Comparison of ENCODE assay signal across 7 mouse cellular contexts in genomic region chr5:92506733-92507132, GRCm38 (mm10). TPM values are rescaled to one million over a fixed set of nuclear protein-coding genes. Genes with fewer than 3 reads are reported as not detected.
DNase-seq lines count a peak whose midpoint lies in the region; ATAC-seq and TF ChIP-seq lines count a peak whose summit lies in the region.

Gene Scarb2 (minus strand): TSS chr5:92506833.

- H3K79me3 ChIP-seq in C2C12 (ENCODE audit: low read depth), result peaks cover 2% of the 10 kb centered on the region

- no peak for TF ChIP-seq CTCF in C2C12 (IDR thresholded peaks at IDR 0.05; ENCODE audit: control insufficient read depth, insufficient read depth, insufficient read length)
- TF ChIP-seq CTCF in ES-Bruce4 (IDR thresholded peaks at IDR 0.05; ENCODE audit: low read depth, low read length), result no peak

- H3K9me3 ChIP-seq in ES-Bruce4 (replicated peaks; ENCODE audit: control insufficient read depth, insufficient read depth, low read length, poor library complexity, severe bottlenecking), result peaks cover 7% of the 10 kb centered on the region
- no peaks in the 10 kb centered on the region for H3K9me3 ChIP-seq in forebrain, embryonic 15.5 days
- H3K9me3 ChIP-seq in hindbrain, embryonic 13.5 days, result no peaks in the 10 kb centered on the region
- H3K9me3 ChIP-seq in liver, embryonic 16.5 days (replicated peaks; ENCODE audit: control insufficient read depth, low read length), result no peaks in the 10 kb centered on the region

- H3K4me2 ChIP-seq in forebrain, embryonic 15.5 days (replicated peaks), result peak within 1 kb of the TSS; percentile 64
- H3K4me2 ChIP-seq in hindbrain, embryonic 13.5 days, result peak within 1 kb of the TSS; percentile 75
- peak within 1 kb of the TSS; percentile 74 for H3K4me2 ChIP-seq in liver, embryonic 16.5 days (ENCODE audit: low read depth, low read length)

- H3K27ac ChIP-seq in ES-Bruce4 (ENCODE audit: insufficient read depth, low read length), result peak within 1 kb of the TSS; percentile 23; the same call in 1 of the 2 replicates
- peak within 1 kb of the TSS; percentile 99 for H3K27ac ChIP-seq in forebrain, embryonic 15.5 days (replicated peaks)
- peak within 1 kb of the TSS; percentile 99 for H3K27ac ChIP-seq in hindbrain, embryonic 13.5 days
- peak within 1 kb of the TSS; percentile 63 for H3K27ac ChIP-seq in liver, embryonic 16.5 days (ENCODE audit: low read length)

- H3K4me3 ChIP-seq in C2C12 (ENCODE audit: insufficient read depth, poor library complexity, severe bottlenecking) (no peak within 1 kb of the TSS), ES-Bruce4 (ENCODE audit: low read depth, low read length) (peak within 1 kb of the TSS; percentile 63)
- peak within 1 kb of the TSS; percentile 79 for H3K4me3 ChIP-seq in forebrain, embryonic 15.5 days
- peak within 1 kb of the TSS; percentile 86 for H3K4me3 ChIP-seq in hindbrain, embryonic 13.5 days
- H3K4me3 ChIP-seq in liver, embryonic 16.5 days (ENCODE audit: low read depth, low read length), result peak within 1 kb of the TSS; percentile 73

- H3K9ac ChIP-seq in ES-Bruce4 (ENCODE audit: low read depth, poor library complexity, severe bottlenecking), result peak within 1 kb of the TSS; percentile 73
- peak within 1 kb of the TSS; percentile 93 for H3K9ac ChIP-seq in forebrain, embryonic 15.5 days (replicated peaks)
- peak within 1 kb of the TSS; percentile 98 for H3K9ac ChIP-seq in hindbrain, embryonic 13.5 days
- H3K9ac ChIP-seq in liver, embryonic 16.5 days (ENCODE audit: low read depth, low read length), result peak within 1 kb of the TSS; percentile 42

- no peak for ATAC-seq in forebrain, embryonic 15.5 days (replicated peaks)
- ATAC-seq in hindbrain, embryonic 13.5 days (ENCODE audit: low FRiP score), result no peak
- no peak for ATAC-seq in liver, embryonic 16.5 days (ENCODE audit: low read depth)

- H3K36me3 ChIP-seq in C2C12 (ENCODE audit: control insufficient read depth, insufficient read depth), result no peaks in the 10 kb centered on the region
- H3K36me3 ChIP-seq in ES-Bruce4 (ENCODE audit: control insufficient read depth, insufficient read depth, low read length, poor library complexity, severe bottlenecking), result peaks cover 3% of the 10 kb centered on the region; the same call in 1 of the 2 replicates
- H3K36me3 ChIP-seq in forebrain, embryonic 15.5 days, result no peaks in the 10 kb centered on the region
- H3K36me3 ChIP-seq in hindbrain, embryonic 13.5 days, result no peaks in the 10 kb centered on the region
- H3K36me3 ChIP-seq in liver, embryonic 16.5 days (ENCODE audit: control insufficient read depth, insufficient read depth), result no peaks in the 10 kb centered on the region

- H3K27me3 ChIP-seq in C2C12 (ENCODE audit: control insufficient read depth, insufficient read depth, insufficient read length), result no peaks in the 10 kb centered on the region
- no peaks in the 10 kb centered on the region for H3K27me3 ChIP-seq in ES-Bruce4 (ENCODE audit: control insufficient read depth, insufficient read depth, low read length, poor library complexity, severe bottlenecking)
- H3K27me3 ChIP-seq in forebrain, embryonic 15.5 days, result no peaks in the 10 kb centered on the region
- no peaks in the 10 kb centered on the region for H3K27me3 ChIP-seq in hindbrain, embryonic 13.5 days
- H3K27me3 ChIP-seq in liver, embryonic 16.5 days (ENCODE audit: control insufficient read depth, insufficient read depth, low read depth, low read length), result no peaks in the 10 kb centered on the region

- H3ac ChIP-seq in C2C12 (ENCODE audit: control insufficient read depth, insufficient read length, low read depth), result peak within 1 kb of the TSS; percentile 7

- TF ChIP-seq POLR2A in ES-Bruce4 (IDR thresholded peaks at IDR 0.05; ENCODE audit: insufficient read depth, low read length), result no peak

- no peak for TF ChIP-seq EP300 in ES-Bruce4 (IDR thresholded peaks at IDR 0.05; ENCODE audit: insufficient read depth, low read depth, low read length)

- DNase-seq in urinary bladder, postnatal 14 days (ENCODE audit: low spot score), result no peak
- DNase-seq in urinary bladder, postnatal 25 days (ENCODE audit: low spot score), result no peak

- H3K79me2 ChIP-seq in C2C12 (ENCODE audit: control insufficient read depth, insufficient read depth), result peaks cover 33% of the 10 kb centered on the region

- no peaks in the 10 kb centered on the region for H3K4me1 ChIP-seq in ES-Bruce4 (ENCODE audit: control insufficient read depth, insufficient read depth, low read length)
- H3K4me1 ChIP-seq in forebrain, embryonic 15.5 days, result peaks cover 27% of the 10 kb centered on the region
- peaks cover 31% of the 10 kb centered on the region for H3K4me1 ChIP-seq in hindbrain, embryonic 13.5 days (replicated peaks)
- peaks cover 24% of the 10 kb centered on the region for H3K4me1 ChIP-seq in liver, embryonic 16.5 days (ENCODE audit: control insufficient read depth, low read depth, low read length)

TF ChIP-seq in C2C12, 6 proteins besides CTCF, POLR2A, EP300 and RAD21:
- TF ChIP-seq FOSL1 (IDR thresholded peaks at IDR 0.05; ENCODE audit: insufficient read depth, low read length, poor library complexity, severe bottlenecking) (no peak), MYOD1 (IDR thresholded peaks at IDR 0.05; ENCODE audit: control insufficient read depth, insufficient read length, low read depth) (no peak), USF1 (IDR thresholded peaks at IDR 0.05; ENCODE audit: low read depth) (no peak), MAX (IDR thresholded peaks at IDR 0.05) (no peak), MYOG (IDR thresholded peaks at IDR 0.05; ENCODE audit: control insufficient read depth, extremely low read depth, insufficient read length) (no peak), CEBPB (IDR thresholded peaks at IDR 0.05; ENCODE audit: low read depth) (no peak)

RNA-seq across cellular contexts. Expression of gene Scarb2, which starts in this region (rescaled TPM):
- polyA plus RNA-seq in C2C12 (2012; fragmentation: generic; extraction: Trizol) (23.6 TPM), ES-Bruce4 (2011; ENCODE audit: insufficient read depth, insufficient read length, low read depth, missing spikeins) (62.1 and 62.8 TPM in 2 replicates)
- 23.4 and 24.6 TPM in 2 replicates for polyA plus RNA-seq in forebrain, embryonic 15.5 days (2015; fragmentation: Nextera tagmentation; extraction: Ambion mirVana)
- 20.5 and 20.7 TPM in 2 replicates for polyA plus RNA-seq in hindbrain, embryonic 13.5 days (2015; fragmentation: Nextera tagmentation; extraction: Ambion mirVana)
- 7.8 and 8.0 TPM in 2 replicates for polyA plus RNA-seq in liver, embryonic 16.5 days (2015; fragmentation: Nextera tagmentation; extraction: Ambion mirVana)

Comparison
In these comparisons a context has a peak if more than half of its experiments do, and no peak if none do; other contexts are left out.
1. H3K27ac ChIP-seq: peak in every context shown above with its lines; median percentile 99 in forebrain, embryonic 15.5 days; 99 in hindbrain, embryonic 13.5 days; 63 in liver, embryonic 16.5 days; 23 in ES-Bruce4.
2. H3K9ac ChIP-seq: peak in every context shown above with its lines; median percentile 98 in hindbrain, embryonic 13.5 days; 93 in forebrain, embryonic 15.5 days; 73 in ES-Bruce4; 42 in liver, embryonic 16.5 days.